Mouse (Mus musculus) C2C12 (cell line): ENCODE measurements around the gene Dnase1l2.
A peak's percentile ranks its signal among the peaks of the same experiment; 100 is the strongest.

Experiments
- CTCF ChIP-seq: IDR thresholded peaks from one replicate; pipeline ENCODE4 v1.5.1; 2011; ENCODE audit not compliant: control insufficient read depth, insufficient read depth, insufficient read length
- MAX ChIP-seq: IDR thresholded peaks from one replicate; pipeline ENCODE4 v1.6.1; 2011; ENCODE audit warnings: mild to moderate bottlenecking, control low read depth
- MYOD1 ChIP-seq: IDR thresholded peaks from one replicate; pipeline ENCODE4 v1.6.1; 2011; ENCODE audit warnings: low read depth; ENCODE audit not compliant: control insufficient read depth, insufficient read length
- MYOG ChIP-seq: IDR thresholded peaks from one replicate; pipeline ENCODE4 v1.6.1; 2011; ENCODE audit not compliant: control insufficient read depth, insufficient read length; ENCODE audit errors: extremely low read depth
- USF1 ChIP-seq: IDR thresholded peaks from one replicate; pipeline ENCODE4 v1.6.1; 2011; ENCODE audit warnings: low read depth, mild to moderate bottlenecking, control low read depth, moderate library complexity

DNA sequence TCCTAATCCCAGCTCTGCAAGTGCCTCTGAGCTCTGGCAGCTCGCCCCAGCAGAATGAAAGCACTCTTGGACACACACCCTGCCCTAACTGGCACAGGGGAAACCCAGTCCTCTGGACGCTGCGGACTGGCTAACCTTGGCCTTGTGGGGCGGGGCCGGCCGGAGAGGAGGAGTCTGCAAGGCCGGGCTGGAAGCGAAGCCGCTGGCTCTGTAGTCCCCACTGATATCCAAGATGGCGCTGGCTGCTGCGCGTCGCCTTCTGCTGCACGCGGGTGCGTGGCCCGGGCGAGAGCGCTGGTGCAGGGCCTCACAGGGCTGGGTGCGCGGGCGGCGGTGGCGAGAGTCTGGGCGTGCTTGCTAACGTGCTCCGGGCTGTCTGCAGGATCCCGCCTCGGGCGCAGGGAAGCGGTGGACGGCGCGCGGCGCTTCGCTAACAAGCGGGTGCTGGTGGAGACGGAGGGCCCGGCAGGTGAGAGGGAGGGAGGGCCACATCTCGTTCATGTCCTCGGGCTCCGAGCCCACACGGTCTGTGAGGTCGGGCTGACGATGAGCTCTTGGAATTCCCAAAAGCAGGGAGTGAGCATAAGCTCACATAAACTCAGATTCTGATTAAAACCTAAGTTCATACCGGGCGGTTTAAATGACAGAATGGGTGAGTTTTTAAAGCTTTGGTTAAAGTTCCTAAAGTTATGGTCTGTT, 16.3 kb downstream of the Dnase1l2 start, which contains the start of gene Eci1:
- TF ChIP-seq CTCF (no peak), MYOD1 (no peak), MAX (peak; percentile 83), USF1 (no peak), MYOG (no peak)
